Comparison of ENCODE assay signal across 15 mouse cellular contexts in the genomic region with DNA sequence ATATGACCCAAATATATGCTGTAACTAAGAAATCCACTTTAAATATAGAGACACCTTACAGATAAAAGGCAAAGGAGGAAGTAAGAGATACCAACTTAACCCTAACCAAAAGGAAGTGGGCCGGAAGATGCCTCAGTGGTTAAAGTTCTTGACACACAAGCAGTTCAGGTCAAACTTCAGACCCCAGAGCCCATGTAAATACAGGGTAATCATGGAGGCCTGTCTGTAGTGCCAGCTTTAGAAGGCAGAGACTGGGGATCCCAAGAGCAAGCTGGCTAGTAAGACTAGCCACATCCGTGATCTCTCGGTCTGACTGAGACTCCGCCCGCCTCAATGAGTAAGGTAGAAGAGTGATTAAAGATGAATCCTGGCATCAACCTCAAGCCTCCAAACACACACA. TPM values are rescaled to one million over a fixed set of nuclear protein-coding genes. Genes with fewer than 3 reads are reported as not detected.
DNase-seq lines count a peak whose midpoint lies in the region; TF ChIP-seq lines count a peak whose summit lies in the region.
"Had no signal": no experiment of that assay in that cellular context is flagged by ENCODE, and none has a peak within 500 bp of the region (broad histone marks: within the 10 kb centered on the region; RNA-seq: fewer than 3 reads in every experiment).

No protein-coding gene starts in this region.

- H3K27me3 ChIP-seq in spleen, adult 2 months (ENCODE audit: control insufficient read depth, insufficient read depth, low read length) = no peaks in the 10 kb centered on the region
- H3K27me3 ChIP-seq in megakaryocyte, embryonic 14.5 days (replicated peaks) = peaks cover 10% of the 10 kb centered on the region
- no peaks in the 10 kb centered on the region for H3K27me3 ChIP-seq in kidney, adult 2 months (replicated peaks; ENCODE audit: control insufficient read depth, insufficient read depth, low read length)
- H3K27me3 ChIP-seq: forebrain, embryonic 13.5 days; heart, embryonic 15.5 days; liver, embryonic 15.5 days; neural tube, embryonic 15.5 days had no signal

- peak; percentile 29 to 44 for DNase-seq in spleen, adult 2 months (ENCODE audit: low read depth in 1 of 2, low spot score in 2 of 2)
- no peak for DNase-seq in spleen, postnatal 10 days (ENCODE audit: low spot score in 2 of 2)
- DNase-seq in T-cell, adult 2 months (ENCODE audit: low spot score) = peak; percentile 31
- DNase-seq in thymus, postnatal 4 days = peak; percentile 41
- no peak for DNase-seq in kidney, adult 2 months
- DNase-seq in c-Kit-positive CD71-positive TER-119-positive erythroid progenitor cells, embryonic 14.5 days (ENCODE audit: low spot score) = no peak
- no peak for DNase-seq in left cerebral cortex, adult 11 months (ENCODE audit: low spot score)
- DNase-seq: cerebellum, adult 11-12 months; cerebellum, postnatal 25 days; heart, adult 2 months had no signal

- peaks cover 26% of the 10 kb centered on the region; the same call in 1 of the 2 replicates for H3K4me1 ChIP-seq in spleen, adult 2 months (ENCODE audit: control insufficient read depth, insufficient read depth, insufficient read length)
- peaks cover 31% of the 10 kb centered on the region for H3K4me1 ChIP-seq in megakaryocyte, embryonic 14.5 days
- no peaks in the 10 kb centered on the region for H3K4me1 ChIP-seq in kidney, adult 2 months (ENCODE audit: control insufficient read depth, insufficient read depth, low read length)
- H3K4me1 ChIP-seq: forebrain, embryonic 13.5 days; heart, embryonic 15.5 days; neural tube, embryonic 15.5 days had no signal

- H3K4me3 ChIP-seq in spleen, adult 2 months (ENCODE audit: extremely low read depth, insufficient read depth, insufficient read length) = no peak overlapping the region
- H3K4me3 ChIP-seq in megakaryocyte, embryonic 14.5 days (replicated peaks) = peak overlapping the region; percentile 60
- no peak overlapping the region for H3K4me3 ChIP-seq in kidney, adult 2 months (ENCODE audit: insufficient read depth, low read depth, low read length)
- H3K4me3 ChIP-seq: forebrain, embryonic 13.5 days; heart, adult 2 months; heart, embryonic 15.5 days; liver, embryonic 15.5 days; neural tube, embryonic 15.5 days had no signal

- no peak for TF ChIP-seq POLR2A in spleen, adult 2 months (IDR thresholded peaks at IDR 0.05; ENCODE audit: low read depth, low read length)
- TF ChIP-seq POLR2A in kidney, adult 2 months (IDR thresholded peaks at IDR 0.05; ENCODE audit: low read depth, low read length) = no peak

- no peak for TF ChIP-seq CTCF in spleen, adult 2 months (IDR thresholded peaks at IDR 0.05; ENCODE audit: extremely low read depth, insufficient read depth, insufficient read length, insufficient replicate concordance)
- no peak for TF ChIP-seq CTCF in kidney, adult 2 months (conservative IDR thresholded peaks at IDR 0.05; ENCODE audit: insufficient read depth, insufficient read length, low read depth, low read length)

- WGBS in spleen, adult 2 months = 26% methylated on average over 5 of the region's 5 CpGs
- 92% methylated on average over 5 of the region's 5 CpGs for WGBS in kidney, adult 2 months

- H3K9me3 ChIP-seq in megakaryocyte, embryonic 14.5 days = no peaks in the 10 kb centered on the region
- H3K9me3 ChIP-seq: forebrain, embryonic 13.5 days; heart, embryonic 15.5 days; liver, embryonic 15.5 days; neural tube, embryonic 15.5 days had no signal

- H3K36me3 ChIP-seq in spleen, adult 2 months (ENCODE audit: control insufficient read depth, insufficient read depth, low read length) = peaks cover 13% of the 10 kb centered on the region
- H3K36me3 ChIP-seq in megakaryocyte, embryonic 14.5 days (replicated peaks; ENCODE audit: low read length) = peaks cover 32% of the 10 kb centered on the region
- peaks cover 2% of the 10 kb centered on the region for H3K36me3 ChIP-seq in kidney, adult 2 months (ENCODE audit: control insufficient read depth, insufficient read depth, low read length)
- H3K36me3 ChIP-seq: liver, embryonic 15.5 days had no signal

- peak overlapping the region; percentile 80 for H3K27ac ChIP-seq in spleen, adult 2 months (ENCODE audit: insufficient read depth, low read length)
- no peak overlapping the region for H3K27ac ChIP-seq in kidney, adult 2 months (ENCODE audit: insufficient read depth, low read depth, low read length)
- H3K27ac ChIP-seq: forebrain, embryonic 13.5 days; heart, adult 2 months; heart, embryonic 15.5 days; liver, embryonic 15.5 days; neural tube, embryonic 15.5 days had no signal

RNA-seq across cellular contexts. Expression of a gene that starts 15.8 kb away (rescaled TPM):
- 4.6 and 5.0 TPM in 2 replicates for polyA plus RNA-seq in spleen, adult 2 months (2012; rRNA removed)
- 0.41 TPM in 1 of 2 replicates, not detected in the other for polyA plus RNA-seq in megakaryocyte, embryonic 14.5 days (2012; ENCODE audit: insufficient read depth, low replicate concordance)
- polyA plus RNA-seq in kidney, adult 2 months (2012; rRNA removed) = 2.3 and 2.6 TPM in 2 replicates

RNA-seq across cellular contexts. Expression of a gene that starts 24.4 kb away (rescaled TPM):
- polyA plus RNA-seq in spleen, adult 2 months (2012; rRNA removed) = 10.7 and 10.9 TPM in 2 replicates
- polyA plus RNA-seq in megakaryocyte, embryonic 14.5 days (2012; ENCODE audit: insufficient read depth, low replicate concordance) = 1.4 and 1.8 TPM in 2 replicates
- 14.3 and 16.1 TPM in 2 replicates for polyA plus RNA-seq in kidney, adult 2 months (2012; rRNA removed)

Comparison
In these comparisons a context has a peak if more than half of its experiments do, and no peak if none do; other contexts are left out.
1. DNase-seq: peak in spleen, adult 2 months (2 of 2), T-cell, adult 2 months (single experiment) and thymus, postnatal 4 days (single experiment); none in spleen, postnatal 10 days (0 of 2), kidney, adult 2 months (single experiment), c-Kit-positive CD71-positive TER-119-positive erythroid progenitor cells, embryonic 14.5 days (single experiment) and left cerebral cortex, adult 11 months (single experiment).